10 mouse cellular contexts compared by ENCODE assay signal in the genomic region with DNA sequence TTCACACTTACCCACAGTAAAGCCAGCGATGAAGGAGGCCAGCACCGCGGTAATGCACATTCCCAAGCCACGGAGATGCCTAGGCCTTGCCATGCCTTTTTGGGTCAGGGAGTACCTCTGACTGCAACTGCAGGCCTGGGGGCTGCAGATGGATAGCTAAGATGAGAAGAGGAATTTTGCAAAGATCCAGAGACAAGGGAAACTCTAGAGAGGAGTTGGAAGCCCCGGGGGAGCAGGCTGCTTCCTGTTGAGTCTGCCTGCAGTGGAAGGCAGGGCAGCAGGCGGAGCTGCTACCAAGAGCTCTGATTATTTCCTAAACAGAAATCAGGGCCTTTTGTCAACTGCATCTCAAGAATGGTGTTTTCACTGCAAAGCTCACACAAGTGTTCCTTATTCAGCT. TPM values are rescaled to one million over a fixed set of nuclear protein-coding genes. Genes with fewer than 3 reads are reported as not detected.
A peak's percentile ranks its signal among the peaks of the same experiment; 100 is the strongest.
DNase-seq lines count a peak whose midpoint lies in the region; ATAC-seq lines count a peak whose summit lies in the region.
"Had no signal": no experiment of that assay in that cellular context is flagged by ENCODE, and none has a peak within 500 bp of the region (broad histone marks: within the 10 kb centered on the region; RNA-seq: fewer than 3 reads in every experiment).

No protein-coding gene starts in this region.

- no peak overlapping the region for H3K4me3 ChIP-seq in lung, embryonic 15.5 days
- H3K4me3 ChIP-seq in hindbrain, embryonic 16.5 days (ENCODE audit: low read length) = no peak overlapping the region
- H3K4me3 ChIP-seq: forebrain, embryonic 15.5 days had no signal

- WGBS in lung, embryonic 15.5 days = 18% methylated on average over 6 of the region's 6 CpGs
- 41% methylated on average over 6 of the region's 6 CpGs for WGBS in hindbrain, embryonic 16.5 days

- H3K9me3 ChIP-seq in lung, embryonic 15.5 days = no peaks in the 10 kb centered on the region
- H3K9me3 ChIP-seq in hindbrain, embryonic 16.5 days (ENCODE audit: control insufficient read depth, low read length) = no peaks in the 10 kb centered on the region; the same call in 1 of the 2 replicates
- H3K9me3 ChIP-seq: forebrain, embryonic 15.5 days had no signal

- ATAC-seq in lung, embryonic 15.5 days (ENCODE audit: borderline replicate concordance, extremely low read depth, low FRiP score, low TSS enrichment) = no peak
- ATAC-seq in hindbrain, embryonic 16.5 days = no peak
- no peak for ATAC-seq in erythroblast, adult 5-6 weeks (replicated peaks; ENCODE audit: low FRiP score, poor library complexity, severe bottlenecking)
- ATAC-seq: forebrain, embryonic 15.5 days had no signal

- DNase-seq in lung, adult 18-20 months = no peak
- peak; percentile 10 for DNase-seq in gastrocnemius, adult 18-20 months (ENCODE audit: low spot score)
- peak; percentile 35 for DNase-seq in ovary, postnatal 36 days (ENCODE audit: low spot score)
- no peak for DNase-seq in spleen, adult 12 weeks (ENCODE audit: low spot score)
- no peak for DNase-seq in urinary bladder, adult 2 months (ENCODE audit: low spot score)

- H3K36me3 ChIP-seq in lung, embryonic 15.5 days = no peaks in the 10 kb centered on the region
- H3K36me3 ChIP-seq in hindbrain, embryonic 16.5 days (ENCODE audit: control insufficient read depth, insufficient read depth, low read length) = no peaks in the 10 kb centered on the region
- H3K36me3 ChIP-seq: forebrain, embryonic 15.5 days had no signal

- no peaks in the 10 kb centered on the region for H3K4me1 ChIP-seq in lung, embryonic 15.5 days
- H3K4me1 ChIP-seq in hindbrain, embryonic 16.5 days (ENCODE audit: control insufficient read depth, insufficient read depth, low read depth, low read length) = no peaks in the 10 kb centered on the region
- H3K4me1 ChIP-seq: forebrain, embryonic 15.5 days had no signal

- H3K27me3 ChIP-seq in lung, embryonic 15.5 days = no peaks in the 10 kb centered on the region
- H3K27me3 ChIP-seq in hindbrain, embryonic 16.5 days (replicated peaks; ENCODE audit: control insufficient read depth, insufficient read depth, low read length) = no peaks in the 10 kb centered on the region
- H3K27me3 ChIP-seq: forebrain, embryonic 15.5 days had no signal

- H3K27ac ChIP-seq in lung, embryonic 15.5 days = no peak overlapping the region
- no peak overlapping the region for H3K27ac ChIP-seq in hindbrain, embryonic 16.5 days (ENCODE audit: low read depth, low read length)
- H3K27ac ChIP-seq: forebrain, embryonic 15.5 days had no signal

- peak overlapping the region; percentile 16; the same call in 1 of the 2 replicates for H3K4me2 ChIP-seq in lung, embryonic 15.5 days
- peak overlapping the region; percentile 12; the same call in 1 of the 2 replicates for H3K4me2 ChIP-seq in hindbrain, embryonic 16.5 days (ENCODE audit: low read length)
- H3K4me2 ChIP-seq: forebrain, embryonic 15.5 days had no signal

- H3K9ac ChIP-seq in lung, embryonic 15.5 days = no peak overlapping the region
- no peak overlapping the region for H3K9ac ChIP-seq in hindbrain, embryonic 16.5 days (ENCODE audit: low read depth, low read length)
- H3K9ac ChIP-seq: forebrain, embryonic 15.5 days had no signal

RNA-seq across cellular contexts. Expression of gene Naalad2, which starts 17.0 kb away (rescaled TPM):
- polyA plus RNA-seq in lung, embryonic 15.5 days (2015; fragmentation: Nextera tagmentation; extraction: Ambion mirVana) = 7.2 TPM in 2 replicates
- 1 to 10 TPM; 2.2 to 4.4 TPM for total RNA-seq in gastrocnemius, adult 18-20 months (2021)
- 2.5 and 3.3 TPM in 2 replicates for polyA plus RNA-seq in hindbrain, embryonic 16.5 days (2015; fragmentation: Nextera tagmentation; extraction: Ambion mirVana)
- polyA plus RNA-seq in urinary bladder, adult 2 months (2012; rRNA removed) = 12.8 and 13.7 TPM in 2 replicates
- total RNA-seq in erythroblast, adult 5-6 weeks (2015; ENCODE audit: low replicate concordance) = not detected in 2 replicates
- not detected in 2 replicates for total RNA-seq in erythroblast, adult 5-6 weeks (2017; ENCODE audit: low replicate concordance)

RNA-seq across cellular contexts. Expression of gene Ubtfl1, which starts 18.4 kb away (rescaled TPM):
- polyA plus RNA-seq in lung, embryonic 15.5 days (2015; fragmentation: Nextera tagmentation; extraction: Ambion mirVana) = not detected in 2 replicates
- not detected for total RNA-seq in gastrocnemius, adult 18-20 months (2021)
- not detected in 2 replicates for polyA plus RNA-seq in hindbrain, embryonic 16.5 days (2015; fragmentation: Nextera tagmentation; extraction: Ambion mirVana)
- polyA plus RNA-seq in urinary bladder, adult 2 months (2012; rRNA removed) = not detected in 2 replicates
- total RNA-seq in erythroblast, adult 5-6 weeks (2015; ENCODE audit: low replicate concordance) = not detected in 2 replicates
- total RNA-seq in erythroblast, adult 5-6 weeks (2017; ENCODE audit: low replicate concordance) = not detected in 2 replicates
- total RNA-seq: MEL had no signal
- polyA plus RNA-seq: forebrain, embryonic 15.5 days had no signal

RNA-seq across cellular contexts. Expression of gene Mbd3l2, which starts 44.7 kb away (rescaled TPM):
- not detected in 2 replicates for polyA plus RNA-seq in lung, embryonic 15.5 days (2015; fragmentation: Nextera tagmentation; extraction: Ambion mirVana)
- not detected for total RNA-seq in gastrocnemius, adult 18-20 months (2021)
- not detected in 2 replicates for polyA plus RNA-seq in hindbrain, embryonic 16.5 days (2015; fragmentation: Nextera tagmentation; extraction: Ambion mirVana)
- not detected in 2 replicates for polyA plus RNA-seq in urinary bladder, adult 2 months (2012; rRNA removed)
- total RNA-seq in erythroblast, adult 5-6 weeks (2015; ENCODE audit: low replicate concordance) = not detected in 2 replicates
- total RNA-seq in erythroblast, adult 5-6 weeks (2017; ENCODE audit: low replicate concordance) = 1.4 TPM in 1 of 2 replicates, not detected in the other
- total RNA-seq: MEL had no signal
- polyA plus RNA-seq: forebrain, embryonic 15.5 days had no signal

Comparison
In these comparisons a context has a peak if more than half of its experiments do, and no peak if none do; other contexts are left out.
1. DNase-seq: peak in gastrocnemius, adult 18-20 months (single experiment) and ovary, postnatal 36 days (single experiment); none in lung, adult 18-20 months (0 of 2), spleen, adult 12 weeks (single experiment) and urinary bladder, adult 2 months (single experiment).